Mouse (Mus musculus) MEL (cell line): ENCODE data around the gene Ccdc88c. TPM values are rescaled to one million over a fixed set of nuclear protein-coding genes. Genes with fewer than 3 reads are reported as not detected.

Experiments used
- DNase-seq: peaks from one replicate; pipeline ENCODE4 v3.0.0; 2011; ENCODE audit warnings: low read depth, low spot score
- H3K27ac ChIP-seq: 2 replicates; pipeline ENCODE4 v1.5.1; 2012; ENCODE audit warnings: low read depth, mild to moderate bottlenecking, control low read depth, low read length, moderate library complexity; ENCODE audit not compliant: control insufficient read depth
- H3K27me3 ChIP-seq, 2 experiments: fragments of 150-350 bp in 1 of 2; sonication (generic) in 1 of 2; 2 replicates each; pipeline ENCODE4 v1.6.1; 2012; ENCODE audit warnings: low read length in 2 of 2, mild to moderate bottlenecking in 2 of 2, improper control_type of control experiment in 1 of 2, moderate library complexity in 1 of 2; ENCODE audit not compliant: insufficient read depth in 2 of 2, control insufficient read depth in 1 of 2
- H3K36me3 ChIP-seq, 2 experiments: 2 replicates each; pipeline ENCODE4 v1.6.1; 2012 to 2014; ENCODE audit warnings: low read length in 2 of 2, improper control_type of control experiment in 1 of 2, inconsistent platforms in 1 of 2, mild to moderate bottlenecking in 1 of 2; ENCODE audit not compliant: insufficient read depth in 2 of 2, control insufficient read depth in 1 of 2
- H3K4me1 ChIP-seq, 2 experiments: fragments of 150-350 bp in 1 of 2; sonication (generic) in 1 of 2; 2 replicates each; pipeline ENCODE4 v1.6.1; 2012; ENCODE audit warnings: low read length in 2 of 2, improper control_type of control experiment in 1 of 2, mild to moderate bottlenecking in 1 of 2; ENCODE audit not compliant: insufficient read depth in 2 of 2, control insufficient read depth in 1 of 2
- H3K4me3 ChIP-seq, 2 experiments: fragments of 150-350 bp in 1 of 2; sonication (generic) in 1 of 2; 2 replicates each; pipeline ENCODE4 v1.5.1; 2012; ENCODE audit warnings: low read depth in 2 of 2, low read length in 2 of 2, mild to moderate bottlenecking in 2 of 2, moderate library complexity in 2 of 2, control low read depth in 1 of 2, improper control_type of control experiment in 1 of 2; ENCODE audit not compliant: control insufficient read depth in 1 of 2, insufficient read depth in 1 of 2
- H3K79me2 ChIP-seq: 2 replicates; pipeline ENCODE4 v1.6.1; 2012; ENCODE audit warnings: mild to moderate bottlenecking, low read length, moderate library complexity; ENCODE audit not compliant: control insufficient read depth, poor library complexity, insufficient read depth
- H3K9ac ChIP-seq: 2 replicates; pipeline ENCODE4 v1.6.1; 2012; ENCODE audit warnings: low read depth, mild to moderate bottlenecking, control low read depth, low read length, moderate library complexity; ENCODE audit not compliant: control insufficient read depth, poor library complexity, severe bottlenecking
- H3K9me3 ChIP-seq: fragments of 150-350 bp; sonication (generic); replicated peaks from 2 replicates; pipeline ENCODE4 v1.6.1; 2012; ENCODE audit warnings: mild to moderate bottlenecking, low read length, improper control_type of control experiment, moderate library complexity; ENCODE audit not compliant: insufficient read depth
- E2F4 ChIP-seq: IDR thresholded peaks from 2 replicates; pipeline ENCODE4 v1.6.1; 2011; ENCODE audit warnings: low read depth, low read length, improper control_type of control experiment, borderline replicate concordance
- EP300 ChIP-seq, 2 experiments: IDR thresholded peaks; 2 replicates each; pipeline ENCODE4 v1.6.1; 2011; ENCODE audit warnings: improper control_type of control experiment in 2 of 2, low read length in 2 of 2, low read depth in 1 of 2, mild to moderate bottlenecking in 1 of 2
- ETS1 ChIP-seq: IDR thresholded peaks from 2 replicates; pipeline ENCODE4 v1.6.1; 2012; ENCODE audit warnings: low read depth, mild to moderate bottlenecking, inconsistent platforms, low read length, improper control_type of control experiment, moderate library complexity
- GATA1 ChIP-seq: IDR thresholded peaks from 2 replicates; pipeline ENCODE4 v1.6.1; 2011; ENCODE audit warnings: low read depth, low read length, improper control_type of control experiment
- HCFC1 ChIP-seq: IDR thresholded peaks from 2 replicates; pipeline ENCODE4 v1.6.1; 2012; ENCODE audit warnings: low read depth, mild to moderate bottlenecking, inconsistent platforms, low read length, improper control_type of control experiment, moderate library complexity
- MAFK ChIP-seq: IDR thresholded peaks from 2 replicates; pipeline ENCODE4 v1.6.1; 2011; ENCODE audit warnings: low read depth, mild to moderate bottlenecking, low read length, improper control_type of control experiment, borderline replicate concordance
- MAX ChIP-seq: IDR thresholded peaks from 2 replicates; pipeline ENCODE4 v1.6.1; 2011; ENCODE audit warnings: low read length, improper control_type of control experiment
- MYC ChIP-seq: IDR thresholded peaks from 2 replicates; pipeline ENCODE4 v1.6.1; 2011; ENCODE audit warnings: low read depth, mild to moderate bottlenecking, low read length, improper control_type of control experiment, moderate library complexity
- NELFE ChIP-seq: IDR thresholded peaks from 2 replicates; pipeline ENCODE4 v1.6.1; 2011; ENCODE audit warnings: low read depth, low read length, improper control_type of control experiment
- SIN3A ChIP-seq: IDR thresholded peaks from 2 replicates; pipeline ENCODE4 v1.6.1; 2012; ENCODE audit warnings: low read length, improper control_type of control experiment, inconsistent platforms
- SMC3 ChIP-seq: IDR thresholded peaks from 2 replicates; pipeline ENCODE4 v1.6.1; 2011; ENCODE audit warnings: low read depth, low read length, improper control_type of control experiment
- TAL1 ChIP-seq: IDR thresholded peaks from 2 replicates; pipeline ENCODE4 v1.6.1; 2012; ENCODE audit warnings: mild to moderate bottlenecking, inconsistent platforms, low read length, moderate library complexity, mixed read lengths
- TBP ChIP-seq: IDR thresholded peaks from 2 replicates; pipeline ENCODE4 v1.8.0; 2011; ENCODE audit warnings: low read depth, low read length, improper control_type of control experiment
- ZMIZ1 ChIP-seq: IDR thresholded peaks from 2 replicates; pipeline ENCODE4 v1.6.1; 2012; ENCODE audit warnings: low read depth, mild to moderate bottlenecking, inconsistent platforms, low read length, improper control_type of control experiment, moderate library complexity
- ZNF384 ChIP-seq: IDR thresholded peaks from 2 replicates; pipeline ENCODE4 v1.6.1; 2012; ENCODE audit warnings: low read depth, mild to moderate bottlenecking, inconsistent platforms, low read length, improper control_type of control experiment
- polyA plus RNA-seq, 2 experiments: library from polyadenylated mRNA; stranded (reverse) in 1 of 2; unstranded in 1 of 2; fragments of >175 nt in 1 of 2; fragments of >200 nt in 1 of 2; gene quantifications; 2 replicates each; pipeline versions ENCODE4 v1.2.1 to v1.2.4; 2012; ENCODE audit warnings: low replicate concordance in 2 of 2, low read depth in 1 of 2; ENCODE audit not compliant: insufficient read length in 2 of 2, insufficient read depth in 1 of 2, missing spikeins in 1 of 2
- total RNA-seq: library from RNA; depleted of rRNA; stranded (reverse); fragments of 300-350 nt; gene quantifications from 2 replicates; pipeline ENCODE4 v1.2.3, GENCODE M21; 2012

Gene Ccdc88c
- total and polyA plus RNA-seq, 3 experiments = 8.7 to 15.3 TPM; not detected in 1

- TF ChIP-seq ZNF384 = no peak
- TF ChIP-seq ETS1 = 0 out of 2 replicates have a peak, but pooled peaks have one; percentile 22
- TF ChIP-seq SIN3A = peak; percentile 8; the same call in 1 of the 2 replicates
- TF ChIP-seq HCFC1 = 0 out of 2 replicates have a peak, but pooled peaks have one; percentile 29
- no peak for TF ChIP-seq GATA1
- no peak for TF ChIP-seq E2F4
- 0 out of 2 replicates have a peak, but pooled peaks have one; percentile 33 for TF ChIP-seq MYC
- Histone ChIP-seq H3K4me3 (no peak overlapping the region), H3K27me3 (no peaks in the 10 kb centered on the region), H3K4me1 (peaks cover 6 to 32% of the 10 kb centered on the region in 2 experiments), H3K36me3 (peaks cover 0 to 18% of the 10 kb centered on the region in 2 experiments; a peak in 2 of 4 replicates), H3K9ac (no peak overlapping the region), H3K79me2 (peaks cover 7% of the 10 kb centered on the region; the same call in 1 of the 2 replicates), H3K9me3 (no peaks in the 10 kb centered on the region), H3K27ac (no peak overlapping the region)
- peak; percentile 46 for DNase-seq
Observed at GRCm38 (mm10) chr12:101007427-101007826, 21.4 kb downstream of the Ccdc88c start.

- DNase-seq = peak; percentile 44
- Histone ChIP-seq H3K9me3 (no peaks in the 10 kb centered on the region), H3K27me3 (no peaks in the 10 kb centered on the region), H3K9ac (no peak overlapping the region), H3K4me3 (no peak overlapping the region), H3K4me1 (peaks cover 7 to 39% of the 10 kb centered on the region in 2 experiments), H3K79me2 (peaks cover 8% of the 10 kb centered on the region; the same call in 1 of the 2 replicates), H3K36me3 (peaks cover 0 to 20% of the 10 kb centered on the region in 2 experiments; a peak in 2 of 4 replicates), H3K27ac (no peak overlapping the region)
- TF ChIP-seq TBP (no peak), SMC3 (no peak), EP300 (IDR thresholded peaks at IDR 0.05; ENCODE audit: low read depth in 1 of 2, low read length in 2 of 2) (no peak), NELFE (no peak), E2F4 (no peak), ETS1 (no peak), MAX (no peak), MAFK (no peak), TAL1 (no peak), ZMIZ1 (no peak), HCFC1 (no peak)
Observed at GRCm38 (mm10) chr12:101005665-101006420, 23.0 kb downstream of the Ccdc88c start.
